Comparison of ENCODE assay signal across 8 mouse cellular contexts in genomic region chr1:136175183-136175582, GRCm38 (mm10). TPM values are rescaled to one million over a fixed set of nuclear protein-coding genes. Genes with fewer than 3 reads are reported as not detected.
DNase-seq lines count a peak whose midpoint lies in the region; ATAC-seq and TF ChIP-seq lines count a peak whose summit lies in the region.
"Had no signal": no experiment of that assay in that cellular context is flagged by ENCODE, and none has a peak within 500 bp of the region (broad histone marks: within the 10 kb centered on the region; RNA-seq: fewer than 3 reads in every experiment).

No protein-coding gene starts in this region.

- 27% methylated on average over 6 of the region's 6 CpGs for WGBS in hindbrain, postnatal 0 days
- 41% methylated on average over 6 of the region's 6 CpGs for WGBS in lung, postnatal 0 days

- H3K27ac ChIP-seq in layer of hippocampus, adult 2 months, result no peak overlapping the region
- no peak overlapping the region for H3K27ac ChIP-seq in MEL (ENCODE audit: control insufficient read depth, low read depth, low read length)
- no peak overlapping the region for H3K27ac ChIP-seq in hindbrain, postnatal 0 days
- H3K27ac ChIP-seq in lung, postnatal 0 days (ENCODE audit: low read length), result no peak overlapping the region
- H3K27ac ChIP-seq: hindbrain, embryonic 15.5 days had no signal

- peak; percentile 89 for TF ChIP-seq CTCF in layer of hippocampus, adult 2 months (conservative IDR thresholded peaks at IDR 0.05)
- TF ChIP-seq CTCF in MEL (IDR thresholded peaks at IDR 0.05 in 2 of 3, conservative IDR thresholded peaks at IDR 0.05 in 1 of 3; ENCODE audit: control insufficient read depth in 1 of 3, insufficient read depth in 1 of 3, low read depth in 2 of 3, low read length in 3 of 3, poor library complexity in 1 of 3, severe bottlenecking in 1 of 3), result peak; percentile 73 to 80 (median 80)
- peak; percentile 87 for TF ChIP-seq CTCF in hindbrain, postnatal 0 days (IDR thresholded peaks at IDR 0.05; ENCODE audit: low read depth)
- TF ChIP-seq CTCF in lung, postnatal 0 days (IDR thresholded peaks at IDR 0.05), result peak; percentile 79

- TF ChIP-seq EP300 in MEL (IDR thresholded peaks at IDR 0.05; ENCODE audit: low read depth in 1 of 2, low read length in 2 of 2), result no peak
- no peak for TF ChIP-seq EP300 in lung, postnatal 0 days (IDR thresholded peaks at IDR 0.05)

- H3K4me2 ChIP-seq in hindbrain, postnatal 0 days (ENCODE audit: low read depth, low read length), result no peak overlapping the region
- no peak overlapping the region for H3K4me2 ChIP-seq in lung, postnatal 0 days (replicated peaks; ENCODE audit: low read depth, low read length)
- H3K4me2 ChIP-seq: hindbrain, embryonic 15.5 days had no signal

- H3K36me3 ChIP-seq in MEL (ENCODE audit: control insufficient read depth in 1 of 2, insufficient read depth in 2 of 2, low read length in 2 of 2), result peaks cover 1 to 18% of the 10 kb centered on the region in 2 experiments; a peak in 3 of 4 replicates
- H3K36me3 ChIP-seq in hindbrain, postnatal 0 days (ENCODE audit: insufficient read depth, low read length), result peaks cover 50% of the 10 kb centered on the region
- H3K36me3 ChIP-seq in lung, postnatal 0 days (ENCODE audit: insufficient read depth, low read length), result no peaks in the 10 kb centered on the region

- H3K9ac ChIP-seq in MEL (ENCODE audit: control insufficient read depth, low read depth, low read length, poor library complexity, severe bottlenecking), result no peak overlapping the region
- H3K9ac ChIP-seq in hindbrain, postnatal 0 days (replicated peaks; ENCODE audit: low read length), result no peak overlapping the region
- H3K9ac ChIP-seq in lung, postnatal 0 days (replicated peaks; ENCODE audit: low read depth), result no peak overlapping the region
- H3K9ac ChIP-seq: hindbrain, embryonic 15.5 days had no signal

- TF ChIP-seq POLR2A in MEL (IDR thresholded peaks at IDR 0.05; ENCODE audit: control insufficient read depth in 1 of 2, insufficient read depth in 1 of 2, low read depth in 1 of 2, low read length in 2 of 2, poor library complexity in 1 of 2), result no peak

- peak; percentile 47 to 74 for DNase-seq in layer of hippocampus, adult 2 months (ENCODE audit: low spot score in 2 of 2)
- no peak for DNase-seq in layer of hippocampus, adult 9-10 months (ENCODE audit: low spot score)
- peak; percentile 73 for DNase-seq in MEL (ENCODE audit: low read depth, low spot score)
- DNase-seq in c-Kit-positive CD71-negative TER-119-negative erythroid progenitor cells, embryonic 14.5 days (ENCODE audit: low read depth), result peak; percentile 60
- peak; percentile 74 for DNase-seq in hindbrain, postnatal 0 days (ENCODE audit: low spot score)
- peak; percentile 59 for DNase-seq in lung, postnatal 0 days (ENCODE audit: low spot score)
- DNase-seq in spleen, postnatal 4 days (ENCODE audit: low spot score in 2 of 2), result peak; percentile 56 to 80

- TF ChIP-seq RAD21 in MEL (IDR thresholded peaks at IDR 0.05; ENCODE audit: low read depth, low read length), result peak; percentile 63

- no peaks in the 10 kb centered on the region for H3K27me3 ChIP-seq in MEL (ENCODE audit: control insufficient read depth in 1 of 2, insufficient read depth in 2 of 2, low read length in 2 of 2)
- H3K27me3 ChIP-seq in hindbrain, postnatal 0 days (ENCODE audit: insufficient read depth, low read length), result no peaks in the 10 kb centered on the region
- H3K27me3 ChIP-seq in lung, postnatal 0 days (replicated peaks; ENCODE audit: insufficient read depth, low read length), result no peaks in the 10 kb centered on the region
- H3K27me3 ChIP-seq: hindbrain, embryonic 15.5 days had no signal

- ATAC-seq in hindbrain, postnatal 0 days, result 0 out of 2 replicates have a peak, but pooled peaks have one; percentile 28
- no peak for ATAC-seq in lung, postnatal 0 days

- H3K4me3 ChIP-seq in layer of hippocampus, adult 2 months, result no peak overlapping the region
- H3K4me3 ChIP-seq in MEL (ENCODE audit: control insufficient read depth in 1 of 2, insufficient read depth in 1 of 2, low read depth in 2 of 2, low read length in 2 of 2), result no peak overlapping the region
- no peak overlapping the region for H3K4me3 ChIP-seq in hindbrain, postnatal 0 days (ENCODE audit: low read length)
- no peak overlapping the region for H3K4me3 ChIP-seq in lung, postnatal 0 days (ENCODE audit: low read depth, low read length)
- H3K4me3 ChIP-seq: hindbrain, embryonic 15.5 days had no signal

- H3K79me2 ChIP-seq in MEL (ENCODE audit: control insufficient read depth, insufficient read depth, low read length, poor library complexity), result no peaks in the 10 kb centered on the region

- peaks cover 16 to 28% of the 10 kb centered on the region in 2 experiments for H3K4me1 ChIP-seq in MEL (ENCODE audit: control insufficient read depth in 1 of 2, insufficient read depth in 2 of 2, low read length in 2 of 2)
- peaks cover 7% of the 10 kb centered on the region for H3K4me1 ChIP-seq in hindbrain, postnatal 0 days (ENCODE audit: insufficient read depth, low read length)
- H3K4me1 ChIP-seq in lung, postnatal 0 days (ENCODE audit: insufficient read depth, low read depth, low read length), result no peaks in the 10 kb centered on the region; the same call in 1 of the 2 replicates

- H3K9me3 ChIP-seq in MEL (replicated peaks; ENCODE audit: insufficient read depth, low read length), result no peaks in the 10 kb centered on the region
- no peaks in the 10 kb centered on the region for H3K9me3 ChIP-seq in hindbrain, postnatal 0 days (ENCODE audit: low read length)
- H3K9me3 ChIP-seq in lung, postnatal 0 days (ENCODE audit: low read length), result no peaks in the 10 kb centered on the region
- H3K9me3 ChIP-seq: hindbrain, embryonic 15.5 days had no signal

TF ChIP-seq in MEL, 35 proteins besides CTCF, POLR2A, EP300 and RAD21:
- TF ChIP-seq SMC3 (IDR thresholded peaks at IDR 0.05; ENCODE audit: low read depth, low read length), result peak; percentile 52
- no peak for TF ChIP-seq USF2 (IDR thresholded peaks at IDR 0.05; ENCODE audit: borderline replicate concordance in 1 of 2, insufficient read depth in 1 of 2, low read depth in 1 of 2, low read length in 2 of 2)
- peak; percentile 37; the same call in 1 of the 2 replicates for TF ChIP-seq ZC3H11A (IDR thresholded peaks at IDR 0.05; ENCODE audit: low read depth, low read length)

RNA-seq across cellular contexts. Expression of gene Mroh3, which starts 37.4 kb away (rescaled TPM):
- 1 to 10 TPM; 1.3 to 1.5 TPM for total RNA-seq in layer of hippocampus, adult 2 months (2021)
- total RNA-seq in MEL (2012; rRNA removed), result not detected in 2 replicates
- not detected for polyA plus RNA-seq in MEL (2012; ENCODE audit: insufficient read depth in 1 of 2, insufficient read length in 2 of 2, low read depth in 1 of 2, low replicate concordance in 2 of 2, missing spikeins in 1 of 2)
- 0.84 TPM in 1 of 2 replicates, not detected in the other for total RNA-seq in hindbrain, postnatal 0 days (2014; rRNA removed)
- polyA plus RNA-seq in hindbrain, postnatal 0 days (2015; fragmentation: Nextera tagmentation; extraction: Ambion mirVana), result 0.19 and 0.23 TPM in 2 replicates
- polyA plus RNA-seq in lung, postnatal 0 days (2015; fragmentation: Nextera tagmentation; extraction: Ambion mirVana), result 0.18 TPM in 1 of 2 replicates, not detected in the other
- polyA plus RNA-seq: hindbrain, embryonic 15.5 days had no signal

RNA-seq across cellular contexts. Expression of gene Kif21b, which starts 44.0 kb away (rescaled TPM):
- 10 to 100 TPM; 33.9 to 36.5 TPM for total RNA-seq in layer of hippocampus, adult 2 months (2021)
- 4.0 and 7.6 TPM in 2 replicates for total RNA-seq in MEL (2012; rRNA removed)
- polyA plus RNA-seq in MEL (2012; ENCODE audit: insufficient read depth in 1 of 2, insufficient read length in 2 of 2, low read depth in 1 of 2, low replicate concordance in 2 of 2, missing spikeins in 1 of 2), result 10 to 100 TPM in 1 of 2 experiments, not detected in 1; 34.0 TPM
- total RNA-seq in hindbrain, postnatal 0 days (2014; rRNA removed), result 144 and 155 TPM in 2 replicates
- 22.6 and 26.8 TPM in 2 replicates for polyA plus RNA-seq in hindbrain, postnatal 0 days (2015; fragmentation: Nextera tagmentation; extraction: Ambion mirVana)
- 0.85 and 0.87 TPM in 2 replicates for polyA plus RNA-seq in lung, postnatal 0 days (2015; fragmentation: Nextera tagmentation; extraction: Ambion mirVana)

RNA-seq across cellular contexts. Expression of gene Inava, which starts 58.9 kb away (rescaled TPM):
- total RNA-seq in layer of hippocampus, adult 2 months (2021), result 1 to 10 TPM; 3.0 to 3.2 TPM
- total RNA-seq in MEL (2012; rRNA removed), result 0.12 and 0.13 TPM in 2 replicates
- under 1 TPM in 1 of 2 experiments, not detected in 1; 0.65 TPM for polyA plus RNA-seq in MEL (2012; ENCODE audit: insufficient read depth in 1 of 2, insufficient read length in 2 of 2, low read depth in 1 of 2, low replicate concordance in 2 of 2, missing spikeins in 1 of 2)
- total RNA-seq in hindbrain, postnatal 0 days (2014; rRNA removed), result 4.5 and 11.3 TPM in 2 replicates
- polyA plus RNA-seq in hindbrain, postnatal 0 days (2015; fragmentation: Nextera tagmentation; extraction: Ambion mirVana), result 2.8 and 2.9 TPM in 2 replicates
- polyA plus RNA-seq in lung, postnatal 0 days (2015; fragmentation: Nextera tagmentation; extraction: Ambion mirVana), result 8.6 and 10.6 TPM in 2 replicates
